Mouse (Mus musculus) embryonic facial prominence, embryonic 15.5 days (tissue): ENCODE measurements around the gene Myo1h. TPM values are rescaled to one million over a fixed set of nuclear protein-coding genes. Genes with fewer than 3 reads are reported as not detected.

ENCODE experiments used
- ATAC-seq: fragments of 200-750 bp; cut with Nextera tagmentation; 2 replicates; pipeline ENCODE4 v1.8.0; 2017; ENCODE audit warnings: low read depth, moderate TSS enrichment; ENCODE audit not compliant: insufficient number of reproducible peaks, low FRiP score, low TSS enrichment
- H3K27ac ChIP-seq: fragments of 300-500 bp; sonication (generic); replicated peaks from 2 replicates; pipeline ENCODE4 v1.5.1; 2015; ENCODE audit warnings: mild to moderate bottlenecking, inconsistent platforms
- H3K27me3 ChIP-seq: fragments of 300-500 bp; sonication (generic); 2 replicates; pipeline ENCODE4 v1.6.1; 2015; ENCODE audit warnings: inconsistent platforms
- H3K36me3 ChIP-seq: fragments of 300-500 bp; sonication (generic); 2 replicates; pipeline ENCODE4 v1.6.1; 2015; ENCODE audit warnings: mild to moderate bottlenecking, inconsistent platforms
- H3K4me1 ChIP-seq: fragments of 300-500 bp; sonication (generic); 2 replicates; pipeline ENCODE4 v1.6.1; 2015; ENCODE audit warnings: inconsistent platforms
- H3K4me2 ChIP-seq: fragments of 300-500 bp; sonication (generic); replicated peaks from 2 replicates; pipeline ENCODE4 v1.6.1; 2015; ENCODE audit warnings: mild to moderate bottlenecking, inconsistent platforms
- H3K4me3 ChIP-seq: fragments of 300-500 bp; sonication (generic); replicated peaks from 2 replicates; pipeline ENCODE4 v1.5.1; 2015; ENCODE audit warnings: mild to moderate bottlenecking, inconsistent platforms
- H3K9ac ChIP-seq: fragments of 300-500 bp; sonication (generic); 2 replicates; pipeline ENCODE4 v1.6.1; 2015; ENCODE audit warnings: inconsistent platforms
- H3K9me3 ChIP-seq: fragments of 300-500 bp; sonication (generic); replicated peaks from 2 replicates; pipeline ENCODE4 v1.6.1; 2016; ENCODE audit warnings: inconsistent platforms
- WGBS: fragments of 180-500 bp; shearing (Covaris S2); methylation state at CpG from one replicate; pipeline ENCODE4 v1.1.7; 2015; 5-methylcytosine and 5-hydroxymethylcytosine counted together
- polyA plus RNA-seq: library from polyadenylated mRNA; unstranded; fragments of >200 nt; fragmentation: Nextera tagmentation; extraction: Ambion mirVana; gene quantifications from 2 replicates; pipeline ENCODE4 v1.2.1, GENCODE M21; 2015

Myo1h gene
- polyA plus RNA-seq: 3.9 and 5.8 TPM in 2 replicates

DNA sequence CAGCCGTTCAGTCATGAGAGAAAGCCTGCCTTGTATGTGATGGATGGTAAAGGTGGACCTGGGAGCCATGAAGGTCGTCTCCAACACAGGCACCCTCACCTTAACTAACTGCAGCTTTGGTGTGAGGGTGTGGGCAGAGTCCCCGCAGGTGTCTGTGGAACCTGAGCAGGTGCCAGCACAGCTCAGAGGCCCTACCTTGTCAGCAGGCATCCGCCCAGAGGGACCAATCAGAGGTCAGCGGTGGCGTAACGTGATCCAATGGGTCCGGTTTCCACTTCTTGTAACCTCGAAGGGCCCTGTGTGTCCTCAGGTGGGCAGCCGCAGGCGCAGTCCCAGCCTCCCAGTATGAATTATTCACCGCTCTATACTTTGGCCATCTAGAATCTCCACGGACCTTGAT lies at the start of gene Myo1h:
Myo1h (plus strand) TSS at position 293 of the 400 bp plus-strand sequence.
- Histone ChIP-seq H3K9me3 (no peaks in the 10 kb centered on the region), H3K27me3 (0 out of 2 replicates have a peak, but pooled peaks cover 3% of the 10 kb centered on the region), H3K36me3 (no peaks in the 10 kb centered on the region), H3K4me3 (no peak within 1 kb of the TSS), H3K9ac (no peak within 1 kb of the TSS), H3K27ac (no peak within 1 kb of the TSS), H3K4me1 (no peaks in the 10 kb centered on the region), H3K4me2 (no peak within 1 kb of the TSS)
- ATAC-seq: peak; percentile 72
- WGBS: 39% methylated on average over 13 of the region's 13 CpGs

DNA sequence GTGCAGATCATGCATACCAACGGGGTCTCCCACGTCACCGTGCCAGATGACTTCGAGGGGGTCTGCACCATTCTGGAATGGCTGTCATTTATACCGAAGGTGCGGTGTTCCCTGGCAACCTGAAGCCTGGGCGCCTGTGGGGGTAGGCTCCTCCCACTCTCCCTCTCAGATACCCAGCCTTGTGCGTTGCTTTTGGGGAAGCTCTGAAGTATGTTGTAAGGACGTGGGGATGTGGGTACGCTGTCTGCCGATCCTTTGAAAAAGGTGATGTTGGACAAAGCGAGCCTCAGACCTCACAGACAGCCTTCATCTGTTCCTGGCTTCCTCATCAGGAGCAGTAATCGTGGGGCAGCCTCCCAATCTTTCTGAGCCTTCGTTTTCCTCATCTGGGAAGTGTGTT lies 49.2 kb upstream of the Myo1h start:
- WGBS: 43% methylated on average over 14 of the region's 14 CpGs
- no peak for ATAC-seq
- H3K27me3 ChIP-seq: no peaks in the 10 kb centered on the region

DNA sequence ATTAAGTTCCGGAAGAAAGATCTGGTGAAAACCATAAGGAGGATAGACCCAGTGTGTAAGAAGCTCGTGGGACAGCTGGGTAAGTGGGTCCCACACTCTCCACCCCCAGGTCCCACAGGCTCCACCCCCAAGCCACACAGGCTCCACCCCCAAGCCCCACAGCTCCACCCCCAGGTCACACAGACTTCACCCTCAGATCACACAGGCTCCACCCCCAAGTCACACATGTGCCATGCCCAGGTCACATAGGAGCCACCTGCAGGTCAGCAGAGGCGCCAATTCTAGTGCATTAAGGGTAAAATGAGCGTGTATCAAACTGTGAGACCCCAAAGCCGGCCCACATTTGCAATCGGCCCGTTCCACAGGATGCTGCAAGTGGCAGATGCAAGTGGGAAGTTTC lies 42.5 kb upstream of the Myo1h start:
- H3K4me2 ChIP-seq: no peak overlapping the region
- 81% methylated on average over 7 of the region's 7 CpGs for WGBS
- ATAC-seq: no peak
- no peak overlapping the region for H3K9ac ChIP-seq
- H3K4me1 ChIP-seq: peaks cover 8% of the 10 kb centered on the region
- H3K27me3 ChIP-seq: no peaks in the 10 kb centered on the region
- no peak overlapping the region for H3K4me3 ChIP-seq
- H3K9me3 ChIP-seq: no peaks in the 10 kb centered on the region
- no peaks in the 10 kb centered on the region for H3K36me3 ChIP-seq
- no peak overlapping the region for H3K27ac ChIP-seq

More for the DNA sequence above, 49.2 kb upstream of the Myo1h start:
- Histone ChIP-seq H3K9ac (no peak overlapping the region), H3K4me1 (no peaks in the 10 kb centered on the region), H3K9me3 (no peaks in the 10 kb centered on the region), H3K4me2 (no peak overlapping the region), H3K27ac (no peak overlapping the region), H3K4me3 (no peak overlapping the region), H3K36me3 (no peaks in the 10 kb centered on the region)

DNA sequence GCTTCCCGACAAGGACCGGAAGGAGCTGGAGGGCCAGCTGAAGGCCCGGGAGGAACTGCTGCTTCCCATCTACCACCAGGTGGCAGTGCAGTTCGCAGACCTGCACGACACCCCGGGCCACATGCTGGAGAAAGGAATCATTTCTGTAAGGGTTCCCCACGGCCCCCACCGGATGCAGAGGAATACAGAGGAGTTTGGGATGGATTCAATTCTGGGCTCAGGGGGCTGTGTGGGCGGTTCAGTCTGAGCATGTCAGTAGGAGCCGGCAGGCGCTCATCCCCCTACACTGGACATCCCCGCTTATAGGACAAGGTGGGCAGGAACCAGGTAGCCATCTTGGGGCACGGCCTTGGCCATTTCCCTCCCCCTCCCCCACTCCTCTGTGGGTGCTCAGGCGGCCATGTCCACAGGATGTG lies 40.8 kb upstream of the Myo1h start:
- Histone ChIP-seq H3K4me3 (no peak overlapping the region), H3K27me3 (no peaks in the 10 kb centered on the region), H3K9ac (no peak overlapping the region), H3K36me3 (no peaks in the 10 kb centered on the region), H3K27ac (no peak overlapping the region), H3K9me3 (no peaks in the 10 kb centered on the region), H3K4me2 (peak overlapping the region; percentile 39), H3K4me1 (peaks cover 8% of the 10 kb centered on the region)
- ATAC-seq: 0 out of 2 replicates have a peak, but pooled peaks have one; percentile 58
- WGBS: 8% methylated on average over 14 of the region's 14 CpGs

DNA sequence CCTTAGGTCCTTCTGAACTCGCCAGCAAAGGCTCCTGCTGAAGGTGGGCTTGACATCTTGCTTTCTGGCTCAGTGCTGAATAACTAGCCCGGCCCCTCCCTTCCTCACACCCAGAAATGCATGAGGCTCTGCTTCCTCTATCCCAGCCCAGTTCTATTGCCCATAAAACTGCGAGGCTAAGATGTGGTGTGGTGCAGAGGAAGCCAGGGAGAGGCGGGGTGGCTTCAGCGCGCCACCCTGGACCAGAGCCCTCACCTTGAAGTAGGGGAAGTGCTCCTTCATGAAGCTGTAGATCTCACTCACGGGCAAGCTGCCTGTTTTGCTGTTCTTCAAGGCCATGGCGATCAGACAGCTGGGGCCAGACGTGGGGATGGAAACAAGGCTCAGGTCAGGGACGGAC lies 29.5 kb upstream of the Myo1h start:
- Histone ChIP-seq H3K4me2 (no peak overlapping the region), H3K27me3 (0 out of 2 replicates have a peak, but pooled peaks cover 3% of the 10 kb centered on the region), H3K9ac (no peak overlapping the region), H3K36me3 (no peaks in the 10 kb centered on the region), H3K4me1 (no peaks in the 10 kb centered on the region), H3K4me3 (no peak overlapping the region), H3K27ac (no peak overlapping the region), H3K9me3 (no peaks in the 10 kb centered on the region)
- no peak for ATAC-seq
- WGBS: 77% methylated on average over 10 of the region's 10 CpGs

DNA sequence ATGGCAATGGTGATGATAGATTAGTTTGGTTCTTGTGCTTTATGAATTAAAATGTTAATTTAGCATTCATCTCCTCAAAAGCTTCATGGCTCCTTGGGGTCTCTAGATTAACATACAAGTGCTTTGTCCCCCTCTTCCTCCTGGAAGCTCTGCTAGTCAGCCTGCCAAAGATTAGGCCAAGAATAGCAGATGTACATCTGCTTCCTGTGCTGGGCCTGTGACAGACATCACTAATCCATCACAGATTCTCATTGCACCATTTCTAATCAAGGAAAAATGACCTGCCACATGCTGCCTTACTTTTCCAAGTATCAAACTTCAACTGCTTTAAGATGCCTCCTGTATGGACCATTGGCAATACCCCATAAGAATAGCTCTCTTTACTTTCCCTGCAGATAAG lies 27.5 kb upstream of the Myo1h start:
- Histone ChIP-seq H3K36me3 (no peaks in the 10 kb centered on the region), H3K27ac (no peak overlapping the region), H3K4me1 (no peaks in the 10 kb centered on the region), H3K9ac (no peak overlapping the region), H3K4me2 (no peak overlapping the region), H3K4me3 (no peak overlapping the region), H3K9me3 (no peaks in the 10 kb centered on the region), H3K27me3 (no peaks in the 10 kb centered on the region)
- no peak for ATAC-seq

DNA sequence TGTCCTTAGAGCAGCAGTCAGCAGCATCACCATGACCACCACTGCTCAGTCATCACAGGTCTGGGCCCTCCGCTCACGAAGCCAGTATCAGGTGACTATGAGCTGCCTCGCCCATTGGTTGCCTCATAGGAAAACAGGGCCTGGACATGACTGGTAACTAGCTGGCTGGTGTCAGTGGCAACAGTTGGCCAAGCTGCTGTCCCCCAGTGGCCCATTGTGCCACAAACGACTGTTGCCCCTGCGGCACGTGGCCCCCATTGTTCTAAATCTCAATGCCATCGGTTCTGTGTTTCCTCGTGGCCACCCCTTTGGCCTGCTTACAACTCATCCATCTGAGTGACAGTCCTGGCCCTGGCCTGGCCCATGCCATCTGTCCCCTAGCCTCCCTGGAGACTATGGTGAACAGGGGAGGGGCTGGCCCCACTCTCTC lies 24.9 kb upstream of the Myo1h start:
- H3K9me3 ChIP-seq: no peaks in the 10 kb centered on the region
- no peak overlapping the region for H3K4me3 ChIP-seq
- no peak for ATAC-seq
- H3K4me2 ChIP-seq: no peak overlapping the region
- no peak overlapping the region for H3K27ac ChIP-seq
- WGBS: 74% methylated on average over 8 of the region's 8 CpGs
- peaks cover 8% of the 10 kb centered on the region for H3K4me1 ChIP-seq
- no peaks in the 10 kb centered on the region for H3K27me3 ChIP-seq
- H3K36me3 ChIP-seq: no peaks in the 10 kb centered on the region
- H3K9ac ChIP-seq: no peak overlapping the region

DNA sequence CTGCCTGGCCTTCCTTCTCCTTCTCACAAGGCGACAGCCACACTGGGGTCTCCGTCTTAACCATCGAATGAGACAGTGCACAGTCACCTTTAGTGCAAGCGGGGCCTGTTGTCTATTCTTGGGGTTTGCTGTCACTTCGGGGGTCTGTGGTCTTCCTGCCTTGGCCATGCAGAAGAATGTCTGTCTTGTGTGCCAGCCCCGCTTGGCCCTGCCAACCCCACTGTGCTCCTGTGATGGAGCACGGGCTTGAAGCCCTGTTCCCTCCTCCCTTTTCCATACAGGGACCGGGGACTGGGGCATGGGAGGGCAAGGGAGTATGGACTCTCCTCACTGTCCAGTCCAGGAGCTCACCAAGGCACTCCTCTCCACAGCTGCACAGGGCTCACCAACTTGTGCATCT lies 24.2 kb upstream of the Myo1h start:
- no peak overlapping the region for H3K4me3 ChIP-seq
- no peak overlapping the region for H3K4me2 ChIP-seq
- H3K36me3 ChIP-seq: no peaks in the 10 kb centered on the region
- H3K9ac ChIP-seq: no peak overlapping the region
- H3K9me3 ChIP-seq: no peaks in the 10 kb centered on the region
- 79% methylated on average over 8 of the region's 8 CpGs for WGBS
- no peak overlapping the region for H3K27ac ChIP-seq
- ATAC-seq: no peak
- H3K27me3 ChIP-seq: no peaks in the 10 kb centered on the region
- peaks cover 16% of the 10 kb centered on the region for H3K4me1 ChIP-seq

DNA sequence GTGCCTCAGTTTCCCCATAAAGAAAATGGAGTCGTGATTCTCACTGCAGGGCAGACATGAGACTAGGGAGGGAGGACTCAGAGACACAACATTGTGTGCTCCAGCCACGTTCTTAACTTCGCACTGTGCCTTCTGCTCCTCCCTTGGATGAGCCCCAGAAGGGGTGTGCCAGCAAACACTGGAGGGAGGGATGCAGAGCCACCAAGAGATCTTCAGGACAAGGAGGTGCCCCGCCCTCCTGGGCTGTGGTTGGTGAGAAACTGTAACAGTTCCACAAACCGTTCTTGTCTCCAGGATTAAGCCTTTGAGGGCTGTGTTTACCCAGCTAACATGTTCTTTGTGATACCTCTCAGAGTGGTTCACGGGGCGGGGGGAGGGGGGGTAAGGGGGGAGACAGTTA lies 20.3 kb upstream of the Myo1h start:
- peak; percentile 47; the same call in 1 of the 2 replicates for ATAC-seq
- H3K36me3 ChIP-seq: no peaks in the 10 kb centered on the region
- no peak overlapping the region for H3K4me2 ChIP-seq

DNA sequence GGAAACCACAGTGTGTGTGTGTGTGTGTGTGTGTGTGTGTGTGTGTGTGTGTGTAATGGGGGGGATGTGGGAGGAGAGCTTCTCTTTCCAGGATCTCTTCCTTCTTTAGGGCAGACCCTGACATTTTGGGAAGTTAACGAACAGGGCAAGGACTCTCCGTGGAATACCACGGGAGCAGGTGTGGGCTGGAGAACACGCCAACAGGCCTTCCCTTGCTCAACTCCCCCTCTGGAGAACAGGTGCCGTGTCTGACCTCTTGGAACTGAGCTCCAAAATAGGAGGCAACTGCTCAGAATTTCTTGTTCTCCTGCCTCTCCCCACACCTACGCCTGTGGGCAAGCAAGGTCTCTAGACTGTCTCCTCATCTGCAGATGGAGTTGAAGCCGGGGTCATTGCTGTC lies 19.5 kb upstream of the Myo1h start:
- Histone ChIP-seq H3K4me2 (no peak overlapping the region), H3K36me3 (no peaks in the 10 kb centered on the region), H3K9me3 (no peaks in the 10 kb centered on the region), H3K27me3 (peaks cover 46% of the 10 kb centered on the region), H3K4me3 (no peak overlapping the region), H3K4me1 (peaks cover 42% of the 10 kb centered on the region), H3K27ac (no peak overlapping the region), H3K9ac (no peak overlapping the region)
- WGBS: 43% methylated on average over 7 of the region's 7 CpGs
- ATAC-seq: no peak

More for the DNA sequence above, 20.3 kb upstream of the Myo1h start:
- no peak overlapping the region for H3K9ac ChIP-seq
- H3K27me3 ChIP-seq: peaks cover 37% of the 10 kb centered on the region
- H3K4me3 ChIP-seq: no peak overlapping the region
- H3K27ac ChIP-seq: no peak overlapping the region
- peaks cover 33% of the 10 kb centered on the region for H3K4me1 ChIP-seq
- WGBS: 25% methylated on average over 7 of the region's 7 CpGs
- no peaks in the 10 kb centered on the region for H3K9me3 ChIP-seq

DNA sequence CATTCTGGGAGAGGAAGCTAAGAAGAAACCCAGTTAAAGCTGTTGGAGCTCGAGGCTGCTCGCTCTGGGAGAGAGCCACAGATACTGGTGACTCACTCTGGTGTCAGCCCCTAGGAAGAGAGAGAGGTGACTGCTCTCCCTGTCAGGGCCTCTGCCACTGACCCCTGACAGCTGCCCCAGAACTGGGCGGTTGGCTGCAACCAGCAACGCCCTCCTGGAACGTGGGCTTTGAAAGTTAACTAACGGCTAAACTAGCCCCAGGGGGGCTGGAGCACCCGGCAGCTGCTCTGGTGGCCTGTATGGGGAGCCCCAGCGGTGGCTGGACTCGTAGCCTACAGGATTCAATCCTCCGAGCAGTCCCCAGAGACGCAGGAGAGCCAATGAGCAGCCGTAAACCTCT lies 19.0 kb upstream of the Myo1h start:
- 17% methylated on average over 12 of the region's 12 CpGs for WGBS
- H3K27me3 ChIP-seq: peaks cover 50% of the 10 kb centered on the region
- H3K4me3 ChIP-seq: no peak overlapping the region
- no peaks in the 10 kb centered on the region for H3K36me3 ChIP-seq
- 0 out of 2 replicates have a peak, but pooled peaks have one; percentile 16 for ATAC-seq
- no peak overlapping the region for H3K4me2 ChIP-seq
- no peaks in the 10 kb centered on the region for H3K9me3 ChIP-seq
- peaks cover 42% of the 10 kb centered on the region for H3K4me1 ChIP-seq
- no peak overlapping the region for H3K9ac ChIP-seq
- H3K27ac ChIP-seq: no peak overlapping the region

DNA sequence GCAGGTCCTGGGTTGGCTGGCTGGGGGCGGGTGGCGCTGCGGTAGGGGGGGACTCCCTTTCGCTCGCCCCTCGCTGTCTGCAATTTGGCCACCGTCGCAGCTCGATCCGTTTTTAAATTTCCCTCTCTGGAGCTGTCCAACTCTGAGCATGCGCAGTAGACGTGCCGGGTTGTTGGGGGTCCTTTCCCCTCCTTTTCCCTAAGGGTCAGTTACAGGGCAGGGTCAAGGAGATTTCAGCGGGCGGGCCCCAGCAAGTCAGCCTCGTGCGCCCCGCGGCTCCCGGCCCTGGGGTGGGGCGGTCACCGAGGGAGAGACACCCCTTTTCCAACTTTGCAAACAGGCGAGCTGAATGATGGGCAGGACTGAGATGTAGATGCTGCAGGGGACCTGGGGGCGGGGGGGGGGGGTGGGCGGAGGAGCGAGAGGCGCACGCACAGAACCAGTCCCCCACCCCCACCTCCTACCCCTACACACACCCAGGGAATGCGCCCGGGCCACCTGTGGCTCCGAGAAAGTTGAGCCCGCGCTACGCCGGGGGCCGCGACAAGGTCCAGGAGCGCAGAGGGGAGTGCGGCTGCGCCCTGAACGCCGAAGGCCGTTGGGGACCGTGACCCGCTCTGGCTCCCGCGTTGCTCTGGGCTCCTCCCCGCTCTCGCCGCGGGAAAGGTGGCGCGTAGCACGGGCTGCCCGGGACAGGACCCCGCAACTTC lies 15.1 kb upstream of the Myo1h start, which contains the start of gene Foxn4:
Foxn4 (minus strand) TSS at position 115 of the 710 bp plus-strand sequence.
- H3K4me3 ChIP-seq: peak within 1 kb of the TSS; percentile 41
- H3K4me1 ChIP-seq: peaks cover 36% of the 10 kb centered on the region

More for the DNA sequence above, 15.1 kb upstream of the Myo1h start, which contains the start of gene Foxn4:
- no peaks in the 10 kb centered on the region for H3K9me3 ChIP-seq
- no peaks in the 10 kb centered on the region for H3K36me3 ChIP-seq
- H3K4me2 ChIP-seq: peak within 1 kb of the TSS; percentile 62
- under 1% methylated on average over 44 of the region's 56 CpGs for WGBS
- 0 out of 2 replicates have a peak, but pooled peaks have one; percentile 16 for ATAC-seq
- no peak within 1 kb of the TSS for H3K27ac ChIP-seq
- peaks cover 83% of the 10 kb centered on the region for H3K27me3 ChIP-seq
- no peak within 1 kb of the TSS for H3K9ac ChIP-seq
